Mouse (Mus musculus): ENCODE measurements at regions not wholly inside any gene's neighbourhood (a gene's known extent, or its start where the extent isn't known, plus 50 kb on each side); places are given as distances from the start of the nearest gene placed in this dataset.

DNA sequence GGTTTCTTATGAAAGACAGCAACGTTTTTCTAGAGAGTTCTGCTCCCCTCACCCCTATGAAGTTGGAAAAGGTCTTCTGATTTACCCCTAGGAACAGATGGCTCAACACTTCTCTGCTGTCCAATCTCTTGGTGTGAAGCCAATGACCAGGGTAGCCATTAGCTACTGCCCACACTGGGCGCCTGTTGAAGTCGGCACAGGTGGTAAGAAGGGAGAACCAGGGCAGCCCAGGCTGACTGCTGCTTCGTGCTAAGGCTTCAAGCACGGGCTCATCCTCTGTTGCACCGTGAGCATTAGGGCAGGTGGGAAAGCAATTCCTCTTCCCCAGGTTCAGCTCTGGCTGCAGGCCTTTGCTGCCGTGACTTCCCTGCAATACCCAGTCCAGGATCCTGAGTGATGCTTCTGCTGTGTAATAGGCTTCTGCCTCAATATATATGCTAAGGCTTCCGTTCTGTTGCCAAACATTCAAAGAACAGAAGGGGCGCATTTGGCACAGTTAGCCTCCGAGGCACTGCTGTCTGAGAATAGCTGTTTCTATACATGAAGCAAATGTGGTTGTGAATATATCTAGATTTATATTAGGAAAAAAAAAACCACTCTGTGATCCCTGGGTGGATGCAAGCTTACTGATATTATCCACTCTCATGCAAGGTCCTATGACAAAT lies 76.4 kb upstream of the Atp5g3 start:
- DNase-seq = no peak

GRCm38 (mm10) chr2:73985911-73986250 lies 74.8 kb upstream of the Atp5g3 start:
- DNase-seq = no peak

GRCm38 (mm10) chr2:73985238-73985910 lies 74.2 kb upstream of the Atp5g3 start:
- no peak for DNase-seq

- no peak for DNase-seq
Observed at GRCm38 (mm10) chr2:73983166-73983565, 72.0 kb upstream of the Atp5g3 start.

DNA sequence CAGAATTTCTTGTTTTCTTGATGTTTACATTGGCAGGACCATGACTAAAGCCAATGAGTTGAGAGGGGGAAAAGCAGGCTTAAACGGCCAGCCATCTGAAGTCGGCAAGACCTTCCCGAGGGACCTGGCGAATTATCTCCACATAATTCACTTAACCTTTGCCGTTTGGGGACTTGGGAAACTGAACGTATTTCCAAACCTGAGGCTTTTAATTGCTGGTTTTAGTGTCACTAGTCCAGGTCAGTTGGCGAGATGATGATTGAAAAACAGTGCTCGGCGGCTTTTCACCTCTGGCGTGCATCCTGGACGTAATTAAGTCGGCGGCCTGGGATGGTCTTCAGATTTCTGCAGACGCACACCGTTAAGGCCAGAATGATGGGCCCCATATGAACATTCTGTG lies 66.9 kb upstream of the Atp5g3 start:
- no peak for DNase-seq

- no peak for DNase-seq
Observed at GRCm38 (mm10) chr2:73973774-73974173, 62.6 kb upstream of the Atp5g3 start.

- DNase-seq = no peak
Observed at GRCm38 (mm10) chr2:73967618-73968017, 56.5 kb upstream of the Atp5g3 start.

DNA sequence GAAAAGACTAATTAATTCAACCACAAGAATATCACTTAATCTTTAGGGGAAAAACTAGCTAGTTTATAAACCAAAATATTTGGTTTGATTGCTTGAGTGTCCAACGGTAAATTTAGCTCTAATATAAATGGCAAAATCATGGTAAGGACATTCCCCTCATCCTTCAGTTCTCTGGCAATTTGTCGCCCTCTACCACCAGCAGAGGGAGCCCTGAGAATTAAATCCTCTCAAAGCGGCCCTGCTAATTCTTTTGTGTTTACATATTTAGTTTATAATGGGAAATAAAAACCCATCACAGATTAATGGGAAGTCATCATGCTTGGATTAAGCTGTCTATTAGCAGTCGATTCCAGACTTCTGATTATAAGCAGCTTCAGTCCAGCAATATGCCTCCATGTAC lies 54.5 kb upstream of the Atp5g3 start:
- peak; percentile 54 for DNase-seq

All from heart, postnatal 4 days (tissue).